ENCODE assay signal across 17 mouse cellular contexts in the genomic region with DNA sequence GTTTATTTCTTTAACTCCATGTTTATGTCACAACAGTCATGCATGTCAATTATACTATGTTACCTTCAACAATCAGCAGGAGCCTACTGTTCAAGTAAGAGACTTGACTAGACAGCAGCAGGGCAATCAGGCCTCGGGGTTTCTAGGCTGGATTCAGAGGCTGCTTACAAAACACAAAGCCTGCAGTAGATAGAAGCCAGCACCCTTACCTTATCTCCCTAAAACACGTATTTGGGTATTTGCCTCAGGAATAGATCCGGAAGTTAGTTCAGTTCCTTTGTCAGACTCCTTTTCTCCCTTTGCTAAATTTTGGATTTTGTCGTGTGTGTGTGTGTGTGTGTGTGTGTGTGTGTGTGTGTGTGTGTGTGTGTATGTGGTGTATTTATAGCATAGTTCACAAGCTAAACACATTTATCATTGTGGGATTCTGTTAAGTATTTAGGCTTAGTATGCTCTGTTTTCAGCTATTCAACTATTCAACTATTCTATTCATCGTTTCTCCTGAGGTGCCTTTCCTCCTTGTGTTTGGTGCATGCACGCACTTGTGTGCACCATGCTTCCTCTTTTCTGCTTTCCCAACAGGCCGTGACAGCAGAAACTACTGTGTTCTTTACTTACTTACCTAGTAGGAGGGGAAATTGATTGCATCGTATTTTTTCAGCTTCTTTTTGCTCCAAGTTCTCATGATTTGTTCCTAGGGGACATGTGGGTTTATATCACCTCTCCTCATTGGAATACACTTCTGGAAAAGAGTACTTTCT. TPM values are rescaled to one million over a fixed set of nuclear protein-coding genes. Genes with fewer than 3 reads are reported as not detected.
A peak's percentile ranks its signal among the peaks of the same experiment; 100 is the strongest.
DNase-seq lines count a peak whose midpoint lies in the region; ATAC-seq and TF ChIP-seq lines count a peak whose summit lies in the region.
"Had no signal": no experiment of that assay in that cellular context is flagged by ENCODE, and none has a peak within 500 bp of the region (broad histone marks: within the 10 kb centered on the region; RNA-seq: fewer than 3 reads in every experiment).

No protein-coding gene starts in this region.

- DNase-seq in MEL (ENCODE audit: low read depth, low spot score): peak; percentile 86
- DNase-seq in forebrain, embryonic 11.5 days (ENCODE audit: low spot score): no peak
- no peak for DNase-seq in cerebellum, postnatal 25 days
- DNase-seq in embryo, embryonic 10.5 days (ENCODE audit: low spot score): no peak
- DNase-seq: cerebellum, adult 11 months; heart, adult 18-20 months; kidney, postnatal 4 days; lung, postnatal 14 days; thymus, postnatal 25 days had no signal

- peaks cover 0 to 15% of the 10 kb centered on the region in 2 experiments; a peak in 2 of 4 replicates for H3K36me3 ChIP-seq in MEL (ENCODE audit: control insufficient read depth in 1 of 2, insufficient read depth in 2 of 2, low read length in 2 of 2)
- H3K36me3 ChIP-seq in liver, embryonic 16.5 days (ENCODE audit: control insufficient read depth, insufficient read depth): no peaks in the 10 kb centered on the region
- H3K36me3 ChIP-seq in stomach, embryonic 15.5 days: no peaks in the 10 kb centered on the region
- no peaks in the 10 kb centered on the region for H3K36me3 ChIP-seq in forebrain, embryonic 11.5 days (ENCODE audit: control insufficient read depth, insufficient read depth, low read length)
- H3K36me3 ChIP-seq: hindbrain, embryonic 13.5 days; limb, embryonic 12.5 days; midbrain, embryonic 12.5 days had no signal

- peak; percentile 63 for ATAC-seq in erythroid progenitor cell, adult 5-6 weeks (replicated peaks; ENCODE audit: low FRiP score, poor library complexity, severe bottlenecking)
- ATAC-seq in liver, embryonic 16.5 days (ENCODE audit: low read depth): peak; percentile 88
- ATAC-seq in stomach, embryonic 15.5 days (ENCODE audit: insufficient read depth, low FRiP score, low read depth): peak; percentile 66; the same call in 1 of the 2 replicates
- no peak for ATAC-seq in forebrain, embryonic 11.5 days (replicated peaks; ENCODE audit: low FRiP score)
- ATAC-seq: forebrain, embryonic 13.5 days; intestine, postnatal 0 days had no signal

- TF ChIP-seq RAD21 in MEL (IDR thresholded peaks at IDR 0.05; ENCODE audit: low read depth, low read length): no peak

- no peaks in the 10 kb centered on the region for H3K9me3 ChIP-seq in MEL (replicated peaks; ENCODE audit: insufficient read depth, low read length)
- no peaks in the 10 kb centered on the region for H3K9me3 ChIP-seq in liver, embryonic 16.5 days (replicated peaks; ENCODE audit: control insufficient read depth, low read length)
- no peaks in the 10 kb centered on the region for H3K9me3 ChIP-seq in stomach, embryonic 15.5 days
- H3K9me3 ChIP-seq in forebrain, embryonic 11.5 days (ENCODE audit: control insufficient read depth, low read length): no peaks in the 10 kb centered on the region
- H3K9me3 ChIP-seq: forebrain, embryonic 13.5 days; hindbrain, embryonic 13.5 days; limb, embryonic 12.5 days; midbrain, embryonic 12.5 days had no signal

- 23% methylated on average over 8 of the region's 8 CpGs for WGBS in liver, embryonic 16.5 days (ENCODE audit: insufficient replicate concordance)
- 49% methylated on average over 8 of the region's 8 CpGs for WGBS in stomach, embryonic 15.5 days
- WGBS in forebrain, embryonic 11.5 days: 86% methylated on average over 8 of the region's 8 CpGs

- peak overlapping the region; percentile 63 for H3K27ac ChIP-seq in MEL (ENCODE audit: control insufficient read depth, low read depth, low read length)
- peak overlapping the region; percentile 52 for H3K27ac ChIP-seq in liver, embryonic 16.5 days (ENCODE audit: low read length)
- H3K27ac ChIP-seq in stomach, embryonic 15.5 days: no peak overlapping the region
- no peak overlapping the region for H3K27ac ChIP-seq in forebrain, embryonic 11.5 days (ENCODE audit: low read depth, low read length)
- H3K27ac ChIP-seq: forebrain, embryonic 13.5 days; hindbrain, embryonic 13.5 days; limb, embryonic 12.5 days; midbrain, embryonic 12.5 days had no signal

- H3K27me3 ChIP-seq in MEL (ENCODE audit: control insufficient read depth in 1 of 2, insufficient read depth in 2 of 2, low read length in 2 of 2): no peaks in the 10 kb centered on the region
- no peaks in the 10 kb centered on the region for H3K27me3 ChIP-seq in liver, embryonic 16.5 days (ENCODE audit: control insufficient read depth, insufficient read depth, low read depth, low read length)
- no peaks in the 10 kb centered on the region for H3K27me3 ChIP-seq in stomach, embryonic 15.5 days (replicated peaks)
- H3K27me3 ChIP-seq in forebrain, embryonic 11.5 days (ENCODE audit: control insufficient read depth, insufficient read depth, low read length): no peaks in the 10 kb centered on the region
- H3K27me3 ChIP-seq: forebrain, embryonic 13.5 days; hindbrain, embryonic 13.5 days; limb, embryonic 12.5 days; midbrain, embryonic 12.5 days had no signal

- TF ChIP-seq CTCF in MEL (IDR thresholded peaks at IDR 0.05 in 2 of 3, conservative IDR thresholded peaks at IDR 0.05 in 1 of 3; ENCODE audit: control insufficient read depth in 1 of 3, insufficient read depth in 1 of 3, low read depth in 2 of 3, low read length in 3 of 3, poor library complexity in 1 of 3, severe bottlenecking in 1 of 3): no peak

- peaks cover 9 to 10% of the 10 kb centered on the region in 2 experiments for H3K4me1 ChIP-seq in MEL (ENCODE audit: control insufficient read depth in 1 of 2, insufficient read depth in 2 of 2, low read length in 2 of 2)
- H3K4me1 ChIP-seq in liver, embryonic 16.5 days (ENCODE audit: control insufficient read depth, low read depth, low read length): peaks cover 12% of the 10 kb centered on the region
- no peaks in the 10 kb centered on the region for H3K4me1 ChIP-seq in stomach, embryonic 15.5 days
- no peaks in the 10 kb centered on the region for H3K4me1 ChIP-seq in forebrain, embryonic 11.5 days (replicated peaks; ENCODE audit: control insufficient read depth, insufficient read depth, low read length)
- H3K4me1 ChIP-seq: forebrain, embryonic 13.5 days; hindbrain, embryonic 13.5 days; limb, embryonic 12.5 days; midbrain, embryonic 12.5 days had no signal

- peak; percentile 70 to 82 for TF ChIP-seq EP300 in MEL (IDR thresholded peaks at IDR 0.05; ENCODE audit: low read depth in 1 of 2, low read length in 2 of 2)

- H3K79me2 ChIP-seq in MEL (ENCODE audit: control insufficient read depth, insufficient read depth, low read length, poor library complexity): no peaks in the 10 kb centered on the region

- peak overlapping the region; percentile 33 for H3K9ac ChIP-seq in MEL (ENCODE audit: control insufficient read depth, low read depth, low read length, poor library complexity, severe bottlenecking)
- peak overlapping the region; percentile 23 for H3K9ac ChIP-seq in liver, embryonic 16.5 days (ENCODE audit: low read depth, low read length)
- no peak overlapping the region for H3K9ac ChIP-seq in stomach, embryonic 15.5 days
- no peak overlapping the region for H3K9ac ChIP-seq in forebrain, embryonic 11.5 days (ENCODE audit: low read length)
- H3K9ac ChIP-seq: forebrain, embryonic 13.5 days; hindbrain, embryonic 13.5 days; limb, embryonic 12.5 days; midbrain, embryonic 12.5 days had no signal

- peak overlapping the region; percentile 19; the same call in 1 of the 2 replicates for H3K4me2 ChIP-seq in liver, embryonic 16.5 days (ENCODE audit: low read depth, low read length)
- no peak overlapping the region for H3K4me2 ChIP-seq in stomach, embryonic 15.5 days
- no peak overlapping the region for H3K4me2 ChIP-seq in forebrain, embryonic 11.5 days (ENCODE audit: low read depth, low read length, severe bottlenecking)
- H3K4me2 ChIP-seq: forebrain, embryonic 13.5 days; hindbrain, embryonic 13.5 days; limb, embryonic 12.5 days; midbrain, embryonic 12.5 days had no signal

- peak overlapping the region; percentile 11 to 36; a peak in 1 of 4 replicates for H3K4me3 ChIP-seq in MEL (ENCODE audit: control insufficient read depth in 1 of 2, insufficient read depth in 1 of 2, low read depth in 2 of 2, low read length in 2 of 2)
- H3K4me3 ChIP-seq in liver, embryonic 16.5 days (ENCODE audit: low read depth, low read length): no peak overlapping the region
- H3K4me3 ChIP-seq in stomach, embryonic 15.5 days (replicated peaks): no peak overlapping the region
- no peak overlapping the region for H3K4me3 ChIP-seq in forebrain, embryonic 11.5 days (ENCODE audit: low read depth, low read length)
- H3K4me3 ChIP-seq: forebrain, embryonic 13.5 days; hindbrain, embryonic 13.5 days; limb, embryonic 12.5 days; midbrain, embryonic 12.5 days had no signal

- TF ChIP-seq POLR2A in MEL (IDR thresholded peaks at IDR 0.05; ENCODE audit: control insufficient read depth in 1 of 2, insufficient read depth in 1 of 2, low read depth in 1 of 2, low read length in 2 of 2, poor library complexity in 1 of 2): no peak

TF ChIP-seq in MEL, 35 proteins besides CTCF, POLR2A, EP300 and RAD21 (continues in another document):
- TF ChIP-seq HCFC1 (IDR thresholded peaks at IDR 0.05; ENCODE audit: low read depth, low read length) (0 out of 2 replicates have a peak, but pooled peaks have one; percentile 10), USF2 (IDR thresholded peaks at IDR 0.05; ENCODE audit: borderline replicate concordance in 1 of 2, insufficient read depth in 1 of 2, low read depth in 1 of 2, low read length in 2 of 2) (no peak), MEF2A (IDR thresholded peaks at IDR 0.05; ENCODE audit: extremely low read depth, insufficient replicate concordance, low read depth, low read length, poor library complexity, severe bottlenecking) (no peak), JUND (IDR thresholded peaks at IDR 0.05; ENCODE audit: low read depth, low read length) (no peak), KAT2A (conservative IDR thresholded peaks at IDR 0.05; ENCODE audit: low read depth, low read length) (no peak), GATA1 (IDR thresholded peaks at IDR 0.05; ENCODE audit: low read depth, low read length) (peak; percentile 79), E2F4 (IDR thresholded peaks at IDR 0.05; ENCODE audit: borderline replicate concordance, low read depth, low read length) (no peak), GABPA (IDR thresholded peaks at IDR 0.05; ENCODE audit: low read depth, low read length) (no peak), SMC3 (IDR thresholded peaks at IDR 0.05; ENCODE audit: low read depth, low read length) (no peak), ETS1 (IDR thresholded peaks at IDR 0.05; ENCODE audit: low read depth, low read length) (peak; percentile 60)

RNA-seq across cellular contexts. Expression of a gene that starts 6.9 kb away (rescaled TPM):
- 95.1 and 98.4 TPM in 2 replicates for total RNA-seq in MEL (2012; rRNA removed)
- 10 to 100 TPM; 28.3 to 83.8 TPM for polyA plus RNA-seq in MEL (2012; ENCODE audit: insufficient read depth in 1 of 2, insufficient read length in 2 of 2, low read depth in 1 of 2, low replicate concordance in 2 of 2, missing spikeins in 1 of 2)
- total RNA-seq in erythroid progenitor cell, adult 5-6 weeks (2015; ENCODE audit: low replicate concordance): 111 and 140 TPM in 2 replicates
- 169 and 196 TPM in 2 replicates for total RNA-seq in erythroid progenitor cell, adult 5-6 weeks (2017; ENCODE audit: low replicate concordance)
- 8.0 and 8.8 TPM in 2 replicates for polyA plus RNA-seq in liver, embryonic 16.5 days (2015; fragmentation: Nextera tagmentation; extraction: Ambion mirVana)
- 89.5 and 91.8 TPM in 2 replicates for polyA plus RNA-seq in stomach, embryonic 15.5 days (2015; fragmentation: Nextera tagmentation; extraction: Ambion mirVana)
- polyA plus RNA-seq in forebrain, embryonic 11.5 days (2014; fragmentation: Nextera tagmentation; extraction: Ambion mirVana): 151 and 158 TPM in 2 replicates

Comparison
In these comparisons a context has a peak if more than half of its experiments do, and no peak if none do; other contexts are left out.
1. H3K27ac ChIP-seq: peak in MEL (single experiment) and liver, embryonic 16.5 days (single experiment); none in stomach, embryonic 15.5 days (single experiment) and forebrain, embryonic 11.5 days (single experiment).
2. H3K4me3 ChIP-seq: peak in MEL (2 of 2); none in liver, embryonic 16.5 days (single experiment), stomach, embryonic 15.5 days (single experiment) and forebrain, embryonic 11.5 days (single experiment).
3. H3K9ac ChIP-seq: peak in MEL (single experiment) and liver, embryonic 16.5 days (single experiment); none in stomach, embryonic 15.5 days (single experiment) and forebrain, embryonic 11.5 days (single experiment).